Mouse (Mus musculus): ENCODE data around the gene Spr. TPM values are rescaled to one million over a fixed set of nuclear protein-coding genes. Genes with fewer than 3 reads are reported as not detected.
"Not testable (repeated sequence)": the region's sequence is repeated elsewhere in the genome, so short reads cannot be mapped to it uniquely, and the experiment has no call there.

Spr gene
- polyA plus RNA-seq, 2 experiments: 18.4 to 59.9 TPM

- peak overlapping the region; percentile 49 for H3K4me3 ChIP-seq (replicated peaks; ENCODE audit: low read length)
- H3K9me3 ChIP-seq (ENCODE audit: control insufficient read depth, low read length): no peaks in the 10 kb centered on the region
- peak overlapping the region; percentile 76 for H3K4me2 ChIP-seq (replicated peaks; ENCODE audit: low read depth, low read length, severe bottlenecking)
- no peaks in the 10 kb centered on the region for H3K36me3 ChIP-seq (ENCODE audit: control insufficient read depth, insufficient read depth, low read length)
- DNase-seq (ENCODE audit: low spot score) (peak; percentile 65), ATAC-seq (ENCODE audit: low FRiP score, low read depth) (peak; percentile 70)
- H3K27ac ChIP-seq (replicated peaks; ENCODE audit: low read depth, low read length): peak overlapping the region; percentile 76
- WGBS: 2% methylated on average over 34 of the region's 34 CpGs
- no peaks in the 10 kb centered on the region for H3K27me3 ChIP-seq (ENCODE audit: control insufficient read depth, insufficient read depth, low read length)
- H3K4me1 ChIP-seq (ENCODE audit: control insufficient read depth, insufficient read depth, low read length): peaks cover 2% of the 10 kb centered on the region; the same call in 1 of the 2 replicates
- H3K9ac ChIP-seq (ENCODE audit: low read depth, low read length, severe bottlenecking): peak overlapping the region; percentile 83
- TF ChIP-seq POLR2A (IDR thresholded peaks at IDR 0.05; ENCODE audit: borderline replicate concordance, extremely low read depth, insufficient read depth, insufficient read length): peak; percentile 37; the same call in 1 of the 2 replicates
These were observed 17.4 kb upstream of the Spr start for GRCm38 (mm10) chr6:85154861-85155528.

GRCm38 (mm10) chr6:85153970-85154540, 16.5 kb upstream of the Spr start:
- TF ChIP-seq POLR2A (IDR thresholded peaks at IDR 0.05; ENCODE audit: borderline replicate concordance, extremely low read depth, insufficient read depth, insufficient read length): no peak
- Histone ChIP-seq H3K9me3 (ENCODE audit: control insufficient read depth, low read length) (no peaks in the 10 kb centered on the region), H3K4me2 (replicated peaks; ENCODE audit: low read depth, low read length, severe bottlenecking) (no peak overlapping the region), H3K9ac (ENCODE audit: low read depth, low read length, severe bottlenecking) (no peak overlapping the region), H3K4me3 (replicated peaks; ENCODE audit: low read length) (no peak overlapping the region), H3K27me3 (ENCODE audit: control insufficient read depth, insufficient read depth, low read length) (no peaks in the 10 kb centered on the region), H3K27ac (replicated peaks; ENCODE audit: low read depth, low read length) (no peak overlapping the region), H3K36me3 (ENCODE audit: control insufficient read depth, insufficient read depth, low read length) (no peaks in the 10 kb centered on the region), H3K4me1 (ENCODE audit: control insufficient read depth, insufficient read depth, low read length) (peaks cover 2% of the 10 kb centered on the region; the same call in 1 of the 2 replicates)
- peak; percentile 39; the same call in 1 of the 2 replicates for ATAC-seq (ENCODE audit: low FRiP score, low read depth)
- DNase-seq (ENCODE audit: low spot score): peak; percentile 95
- WGBS: 14% methylated on average over 9 of the region's 9 CpGs

- Histone ChIP-seq H3K4me1 (ENCODE audit: control insufficient read depth, insufficient read depth, low read length) (no peaks in the 10 kb centered on the region; the same call in 1 of the 2 replicates), H3K36me3 (ENCODE audit: control insufficient read depth, insufficient read depth, low read length) (no peaks in the 10 kb centered on the region), H3K27me3 (ENCODE audit: control insufficient read depth, insufficient read depth, low read length) (no peaks in the 10 kb centered on the region), H3K4me3 (replicated peaks; ENCODE audit: low read length) (no peak overlapping the region), H3K4me2 (replicated peaks; ENCODE audit: low read depth, low read length, severe bottlenecking) (no peak overlapping the region), H3K9me3 (ENCODE audit: control insufficient read depth, low read length) (no peaks in the 10 kb centered on the region), H3K27ac (replicated peaks; ENCODE audit: low read depth, low read length) (no peak overlapping the region), H3K9ac (ENCODE audit: low read depth, low read length, severe bottlenecking) (no peak overlapping the region)
- no peak for TF ChIP-seq POLR2A (IDR thresholded peaks at IDR 0.05; ENCODE audit: borderline replicate concordance, extremely low read depth, insufficient read depth, insufficient read length)
- ATAC-seq (ENCODE audit: low FRiP score, low read depth) (no peak), DNase-seq (ENCODE audit: low spot score) (no peak)
- 75% methylated on average over 3 of the region's 3 CpGs for WGBS
These were observed 12.8 kb upstream of the Spr start for GRCm38 (mm10) chr6:85150386-85150785.

GRCm38 (mm10) chr6:85147636-85148035, 10.1 kb upstream of the Spr start:
- DNase-seq (ENCODE audit: low spot score): no peak
- Histone ChIP-seq H3K36me3 (ENCODE audit: control insufficient read depth, insufficient read depth, low read length) (no peaks in the 10 kb centered on the region), H3K4me3 (replicated peaks; ENCODE audit: low read length) (no peak overlapping the region), H3K27ac (replicated peaks; ENCODE audit: low read depth, low read length) (no peak overlapping the region), H3K9ac (ENCODE audit: low read depth, low read length, severe bottlenecking) (no peak overlapping the region), H3K4me1 (ENCODE audit: control insufficient read depth, insufficient read depth, low read length) (no peaks in the 10 kb centered on the region), H3K27me3 (ENCODE audit: control insufficient read depth, insufficient read depth, low read length) (no peaks in the 10 kb centered on the region), H3K9me3 (ENCODE audit: control insufficient read depth, low read length) (no peaks in the 10 kb centered on the region), H3K4me2 (replicated peaks; ENCODE audit: low read depth, low read length, severe bottlenecking) (no peak overlapping the region)
- no peak for ATAC-seq (ENCODE audit: low FRiP score, low read depth)
- no peak for TF ChIP-seq POLR2A (IDR thresholded peaks at IDR 0.05; ENCODE audit: borderline replicate concordance, extremely low read depth, insufficient read depth, insufficient read length)
- 47% methylated on average over 3 of the region's 3 CpGs for WGBS

GRCm38 (mm10) chr6:85144466-85144865, 6.9 kb upstream of the Spr start:
- no peak for DNase-seq (ENCODE audit: low spot score)
- no peak for TF ChIP-seq POLR2A (IDR thresholded peaks at IDR 0.05; ENCODE audit: borderline replicate concordance, extremely low read depth, insufficient read depth, insufficient read length)
- Histone ChIP-seq H3K9ac (ENCODE audit: low read depth, low read length, severe bottlenecking) (no peak overlapping the region), H3K4me3 (replicated peaks; ENCODE audit: low read length) (no peak overlapping the region), H3K4me1 (ENCODE audit: control insufficient read depth, insufficient read depth, low read length) (no peaks in the 10 kb centered on the region), H3K4me2 (replicated peaks; ENCODE audit: low read depth, low read length, severe bottlenecking) (no peak overlapping the region), H3K27me3 (ENCODE audit: control insufficient read depth, insufficient read depth, low read length) (no peaks in the 10 kb centered on the region), H3K9me3 (ENCODE audit: control insufficient read depth, low read length) (no peaks in the 10 kb centered on the region), H3K27ac (replicated peaks; ENCODE audit: low read depth, low read length) (no peak overlapping the region), H3K36me3 (ENCODE audit: control insufficient read depth, insufficient read depth, low read length) (no peaks in the 10 kb centered on the region)
- ATAC-seq (ENCODE audit: low FRiP score, low read depth): no peak
- WGBS: 59% methylated on average over 3 of the region's 3 CpGs

GRCm38 (mm10) chr6:85141013-85141412, 3.4 kb upstream of the Spr start:
- not testable (repeated sequence) for H3K27me3 ChIP-seq (ENCODE audit: control insufficient read depth, insufficient read depth, low read length); H3K4me3 ChIP-seq (replicated peaks; ENCODE audit: low read length); H3K4me2 ChIP-seq (replicated peaks; ENCODE audit: low read depth, low read length, severe bottlenecking); H3K36me3 ChIP-seq (ENCODE audit: control insufficient read depth, insufficient read depth, low read length); H3K9ac ChIP-seq (ENCODE audit: low read depth, low read length, severe bottlenecking); H3K27ac ChIP-seq (replicated peaks; ENCODE audit: low read depth, low read length); H3K4me1 ChIP-seq (ENCODE audit: control insufficient read depth, insufficient read depth, low read length); ATAC-seq (ENCODE audit: low FRiP score, low read depth); H3K9me3 ChIP-seq (ENCODE audit: control insufficient read depth, low read length)
- 2% methylated on average over 6 of the region's 7 CpGs for WGBS
- DNase-seq (ENCODE audit: low spot score): peak; percentile 73
